Mouse (Mus musculus) bone marrow, adult 2 months (tissue): ENCODE measurements around the gene Pofut1.
"Not testable (repeated sequence)": the region's sequence is repeated elsewhere in the genome, so short reads cannot be mapped to it uniquely, and the experiment has no call there.

Source experiments
- CTCF ChIP-seq: fragments of 200-500 bp; IDR thresholded peaks from 2 replicates; pipeline ENCODE4 v1.5.1; 2011; ENCODE audit warnings: low read length, control low read depth; ENCODE audit not compliant: control insufficient read depth, insufficient read depth
- POLR2A ChIP-seq: fragments of 200-500 bp; IDR thresholded peaks from 2 replicates; pipeline ENCODE4 v1.6.1; 2011; ENCODE audit warnings: low read depth, mild to moderate bottlenecking, control low read depth, low read length, borderline replicate concordance; ENCODE audit not compliant: control insufficient read depth

GRCm38 (mm10) chr2:153275577-153275976 lies 34.2 kb downstream of the Pofut1 start:
- TF ChIP-seq CTCF, POLR2A: not testable (repeated sequence)
